8 mouse cellular contexts compared by ENCODE assay signal in the genomic region with DNA sequence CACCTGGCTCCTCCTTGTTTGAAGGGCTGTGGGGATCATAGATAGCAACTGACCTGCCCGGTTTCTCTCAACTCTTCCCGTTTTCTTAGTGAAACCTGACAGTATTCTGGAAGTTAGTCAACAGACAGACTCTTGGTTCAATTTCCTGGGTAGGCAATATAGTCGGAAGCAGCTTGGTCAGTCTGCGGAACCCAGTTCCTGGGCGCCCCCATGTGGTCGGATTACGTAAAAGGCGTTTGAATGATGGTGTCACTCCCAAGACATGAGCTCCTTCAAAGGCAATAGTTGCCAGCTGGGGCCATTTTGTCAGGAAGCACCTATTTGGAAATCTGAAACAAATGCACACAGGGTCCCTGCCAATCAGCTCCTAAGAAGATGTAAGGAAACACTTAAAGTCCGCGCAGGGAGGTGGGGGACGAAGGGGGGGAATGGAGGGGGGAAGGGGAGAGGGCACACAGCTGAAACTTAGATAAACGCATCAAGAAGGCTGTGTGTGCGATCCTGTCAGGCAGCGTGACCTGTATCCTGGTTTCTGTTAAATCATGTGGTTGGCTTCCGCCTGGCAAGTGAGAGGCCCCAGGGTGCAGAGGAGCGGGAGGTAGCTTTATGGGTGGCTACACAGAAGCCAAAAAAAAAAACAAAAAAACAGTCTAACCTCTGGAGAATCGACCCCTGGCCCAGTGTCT.
A peak's percentile ranks its signal among the peaks of the same experiment; 100 is the strongest.
DNase-seq lines count a peak whose midpoint lies in the region; ATAC-seq lines count a peak whose summit lies in the region.

No protein-coding gene starts in this region.

- peak; percentile 55 for ATAC-seq in common myeloid progenitor, adult 5-6 weeks (replicated peaks; ENCODE audit: low read depth, poor library complexity, severe bottlenecking)
- no peak for ATAC-seq in heart, embryonic 13.5 days (ENCODE audit: extremely low read depth, insufficient number of reproducible peaks, low FRiP score, low TSS enrichment)

- peak overlapping the region; percentile 45; the same call in 1 of the 2 replicates for H3K27ac ChIP-seq in heart, embryonic 13.5 days (replicated peaks)

- peak overlapping the region; percentile 52; the same call in 1 of the 2 replicates for H3K9ac ChIP-seq in heart, embryonic 13.5 days

- H3K4me3 ChIP-seq in heart, embryonic 13.5 days, result no peak overlapping the region

- 34% methylated on average over 17 of the region's 17 CpGs for WGBS in heart, embryonic 13.5 days

- no peaks in the 10 kb centered on the region for H3K36me3 ChIP-seq in heart, embryonic 13.5 days

- H3K9me3 ChIP-seq in heart, embryonic 13.5 days, result no peaks in the 10 kb centered on the region

- no peaks in the 10 kb centered on the region for H3K27me3 ChIP-seq in heart, embryonic 13.5 days (replicated peaks)

- H3K4me1 ChIP-seq in heart, embryonic 13.5 days, result peaks cover 48% of the 10 kb centered on the region

- DNase-seq in right cerebral cortex, adult 18-20 months, result peak; percentile 19
- no peak for DNase-seq in right cerebral cortex, postnatal 25 days
- peak; percentile 81 to 88 for DNase-seq in kidney, postnatal 25 days
- DNase-seq in lung, postnatal 25 days (ENCODE audit: low spot score), result peak; percentile 83
- peak; percentile 80 for DNase-seq in right cerebral cortex, postnatal 14 days
- DNase-seq in urinary bladder, postnatal 4 days (ENCODE audit: low spot score in 2 of 2), result peak; percentile 66 to 87

- H3K4me2 ChIP-seq in heart, embryonic 13.5 days, result no peak overlapping the region
